Mouse (Mus musculus) testis, adult 2 months (tissue): ENCODE measurements around the gene Ccr2. TPM values are rescaled to one million over a fixed set of nuclear protein-coding genes. Genes with fewer than 3 reads are reported as not detected.
"Not testable (repeated sequence)": the region's sequence is repeated elsewhere in the genome, so short reads cannot be mapped to it uniquely, and the experiment has no call there.

Experiments
- H3K27ac ChIP-seq: fragments of 200-500 bp; 2 replicates; pipeline ENCODE4 v1.5.1; 2012; ENCODE audit warnings: low read depth, low read length; ENCODE audit not compliant: control insufficient read depth, insufficient read depth
- H3K27me3 ChIP-seq: fragments of 200-500 bp; 2 replicates; pipeline ENCODE4 v1.6.1; 2012; ENCODE audit warnings: mild to moderate bottlenecking, low read length, moderate library complexity; ENCODE audit not compliant: control insufficient read depth, insufficient read depth
- H3K36me3 ChIP-seq: fragments of 200-500 bp; 2 replicates; pipeline ENCODE4 v1.6.1; 2012; ENCODE audit warnings: mild to moderate bottlenecking, low read length; ENCODE audit not compliant: control insufficient read depth, insufficient read depth
- H3K4me1 ChIP-seq: fragments of 200-500 bp; 2 replicates; pipeline ENCODE4 v1.6.1; 2012; ENCODE audit warnings: low read length; ENCODE audit not compliant: control insufficient read depth, insufficient read depth
- H3K4me3 ChIP-seq: fragments of 200-500 bp; 2 replicates; pipeline ENCODE4 v1.5.1; 2012; ENCODE audit warnings: low read depth, mild to moderate bottlenecking, low read length, moderate library complexity, mixed read lengths; ENCODE audit not compliant: control insufficient read depth
- CTCF ChIP-seq: fragments of 200-500 bp; IDR thresholded peaks from 2 replicates; pipeline ENCODE4 v1.5.1; 2012; ENCODE audit warnings: low read depth, mild to moderate bottlenecking, inconsistent platforms, low read length, moderate library complexity; ENCODE audit not compliant: control insufficient read depth, insufficient read depth, insufficient replicate concordance
- POLR2A ChIP-seq: fragments of 200-500 bp; IDR thresholded peaks from 2 replicates; pipeline ENCODE4 v1.6.1; 2012; ENCODE audit warnings: low read depth, mild to moderate bottlenecking, inconsistent platforms, low read length, moderate library complexity; ENCODE audit not compliant: control insufficient read depth
- polyA plus RNA-seq: library from polyadenylated mRNA; depleted of rRNA; stranded (reverse); fragments of >200 nt; gene quantifications from 2 replicates; pipeline ENCODE4 v1.2.3, GENCODE M21; 2012

The Ccr2 gene
- polyA plus RNA-seq, 1 experiment: 0.30 TPM

- Histone ChIP-seq H3K4me3 (no peak overlapping the region), H3K27me3 (no peaks in the 10 kb centered on the region), H3K4me1 (no peaks in the 10 kb centered on the region), H3K36me3 (no peaks in the 10 kb centered on the region), H3K27ac (no peak overlapping the region)
- TF ChIP-seq POLR2A: no peak
- no peak for TF ChIP-seq CTCF
These were observed 33.4 kb upstream of the Ccr2 start for GRCm38 (mm10) chr9:124068098-124069058.

GRCm38 (mm10) chr9:124071506-124071905, 30.2 kb upstream of the Ccr2 start:
- Histone ChIP-seq H3K4me3 (no peak overlapping the region), H3K36me3 (no peaks in the 10 kb centered on the region), H3K4me1 (no peaks in the 10 kb centered on the region), H3K27ac (no peak overlapping the region), H3K27me3 (no peaks in the 10 kb centered on the region)
- TF ChIP-seq POLR2A (no peak), CTCF (no peak)

- Histone ChIP-seq H3K4me3 (no peak overlapping the region), H3K27me3 (no peaks in the 10 kb centered on the region), H3K4me1 (no peaks in the 10 kb centered on the region), H3K27ac (no peak overlapping the region), H3K36me3 (no peaks in the 10 kb centered on the region)
- TF ChIP-seq CTCF (no peak), POLR2A (no peak)
These were observed 21.9 kb upstream of the Ccr2 start for GRCm38 (mm10) chr9:124079803-124080202.

- not testable (repeated sequence) for H3K27me3 ChIP-seq, H3K4me3 ChIP-seq, H3K27ac ChIP-seq, H3K4me1 ChIP-seq, H3K36me3 ChIP-seq
These were observed 21.3 kb upstream of the Ccr2 start for GRCm38 (mm10) chr9:124080471-124080870.

GRCm38 (mm10) chr9:124090441-124090840, 11.3 kb upstream of the Ccr2 start:
- no peak overlapping the region for H3K27ac ChIP-seq
- H3K4me1 ChIP-seq: no peaks in the 10 kb centered on the region
- H3K4me3 ChIP-seq: no peak overlapping the region
- H3K36me3 ChIP-seq: no peaks in the 10 kb centered on the region
- no peaks in the 10 kb centered on the region for H3K27me3 ChIP-seq
- TF ChIP-seq POLR2A (no peak), CTCF (no peak)

GRCm38 (mm10) chr9:124099127-124099526, 2.6 kb upstream of the Ccr2 start:
- no peak for TF ChIP-seq CTCF
- TF ChIP-seq POLR2A: no peak

GRCm38 (mm10) chr9:124100357-124100756, 1.4 kb upstream of the Ccr2 start:
- Histone ChIP-seq H3K36me3 (no peaks in the 10 kb centered on the region), H3K4me1 (no peaks in the 10 kb centered on the region), H3K27ac (no peak overlapping the region), H3K4me3 (no peak overlapping the region), H3K27me3 (no peaks in the 10 kb centered on the region)
- TF ChIP-seq CTCF (no peak), POLR2A (no peak)

More at GRCm38 (mm10) chr9:124099127-124099526, 2.6 kb upstream of the Ccr2 start:
- H3K4me1 ChIP-seq: no peaks in the 10 kb centered on the region
- H3K27me3 ChIP-seq: no peaks in the 10 kb centered on the region
- H3K36me3 ChIP-seq: no peaks in the 10 kb centered on the region
- no peak overlapping the region for H3K27ac ChIP-seq
- H3K4me3 ChIP-seq: no peak overlapping the region
